12 mouse cellular contexts compared by ENCODE assay signal in the genomic region with DNA sequence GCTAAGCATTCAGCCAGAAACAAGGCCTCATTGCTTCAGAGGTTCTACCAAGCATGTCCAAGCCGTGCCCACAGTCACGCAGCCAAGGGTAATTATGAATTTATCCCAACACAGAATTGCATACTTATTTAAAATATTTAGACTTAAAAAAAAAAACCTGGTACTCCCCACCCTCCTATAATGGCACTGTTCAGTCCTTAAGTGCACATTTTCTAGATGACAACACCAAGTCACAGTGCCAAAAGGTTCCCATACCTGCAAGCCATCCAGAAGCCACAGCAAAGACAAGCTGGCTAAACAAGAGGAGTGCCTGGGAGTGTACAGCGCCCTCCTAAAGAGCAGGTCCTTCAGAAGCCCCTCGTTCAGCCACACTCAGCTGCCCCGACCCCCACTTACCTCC.
"Had no signal": no experiment of that assay in that cellular context is flagged by ENCODE, and none has a peak within 500 bp of the region (broad histone marks: within the 10 kb centered on the region; RNA-seq: fewer than 3 reads in every experiment).

No protein-coding gene starts in this region.

- H3K4me1 ChIP-seq: liver, embryonic 15.5 days; lung, embryonic 15.5 days; midbrain, embryonic 12.5 days had no signal

- H3K4me2 ChIP-seq: liver, embryonic 11.5 days; liver, embryonic 15.5 days; lung, embryonic 15.5 days; midbrain, embryonic 12.5 days; neural tube, embryonic 15.5 days had no signal

- H3K9ac ChIP-seq: liver, embryonic 15.5 days; lung, embryonic 15.5 days; midbrain, embryonic 12.5 days; neural tube, embryonic 15.5 days had no signal

- H3K27ac ChIP-seq: hindbrain, postnatal 0 days; left cerebral cortex, adult 2 months; limb, embryonic 10.5 days; liver, embryonic 15.5 days; lung, embryonic 15.5 days; midbrain, embryonic 12.5 days; neural tube, embryonic 15.5 days had no signal

- H3K27me3 ChIP-seq: liver, embryonic 15.5 days; lung, embryonic 15.5 days; midbrain, embryonic 12.5 days; neural tube, embryonic 15.5 days had no signal

- DNase-seq: right cerebral cortex, adult 18-20 months; right cerebral cortex, postnatal 25 days; thymus, postnatal 36 days had no signal

- ATAC-seq: hindbrain, postnatal 0 days had no signal

- H3K4me3 ChIP-seq: left cerebral cortex, adult 2 months; limb, embryonic 10.5 days; liver, embryonic 15.5 days; lung, embryonic 15.5 days; midbrain, embryonic 12.5 days; myocyte; neural tube, embryonic 15.5 days had no signal

- H3K9me3 ChIP-seq: limb, embryonic 10.5 days; liver, embryonic 15.5 days; lung, embryonic 15.5 days; midbrain, embryonic 12.5 days; neural tube, embryonic 15.5 days had no signal
